Mouse (Mus musculus) liver, adult 2 months (tissue): ENCODE data around the gene Trem3.

Experiments
- CTCF ChIP-seq: fragments of 200-500 bp; IDR thresholded peaks from 2 replicates; pipeline ENCODE4 v1.5.1; 2011; ENCODE audit warnings: low read depth, low read length, control low read depth
- POLR2A ChIP-seq: fragments of 200-500 bp; IDR thresholded peaks from 2 replicates; pipeline ENCODE4 v1.6.1; 2011; ENCODE audit warnings: low read length, control low read depth; ENCODE audit not compliant: insufficient read depth; ENCODE audit errors: extremely low read depth

DNA sequence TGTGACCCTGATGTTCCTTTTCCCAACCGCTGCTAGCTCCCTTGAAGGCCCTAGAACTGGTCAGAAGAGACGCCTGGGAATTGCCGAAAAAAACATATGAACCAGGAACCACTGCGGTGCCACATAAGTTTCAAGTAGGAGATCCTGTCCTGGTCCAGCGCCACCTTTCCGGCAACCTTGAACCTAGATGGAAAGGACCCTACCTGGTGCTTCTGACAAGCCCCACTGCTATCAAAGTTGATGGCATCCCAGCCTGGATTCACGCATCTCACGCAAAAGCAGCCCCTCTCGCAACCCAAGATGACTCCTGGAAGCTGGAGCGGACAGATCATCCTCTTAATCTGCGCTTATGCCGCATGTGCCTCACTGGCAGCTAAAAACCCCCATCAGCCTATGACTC, 35.0 kb upstream of the Trem3 start:
- TF ChIP-seq CTCF (no peak), POLR2A (no peak)
